Mouse (Mus musculus): ENCODE results near the gene Ibtk. TPM values are rescaled to one million over a fixed set of nuclear protein-coding genes. Genes with fewer than 3 reads are reported as not detected.
"Not testable (repeated sequence)": the region's sequence is repeated elsewhere in the genome, so short reads cannot be mapped to it uniquely, and the experiment has no call there.

Ibtk gene
- 45.5 and 46.1 TPM in 2 replicates for polyA plus RNA-seq (2014; fragmentation: Nextera tagmentation; extraction: Ambion mirVana)

DNA sequence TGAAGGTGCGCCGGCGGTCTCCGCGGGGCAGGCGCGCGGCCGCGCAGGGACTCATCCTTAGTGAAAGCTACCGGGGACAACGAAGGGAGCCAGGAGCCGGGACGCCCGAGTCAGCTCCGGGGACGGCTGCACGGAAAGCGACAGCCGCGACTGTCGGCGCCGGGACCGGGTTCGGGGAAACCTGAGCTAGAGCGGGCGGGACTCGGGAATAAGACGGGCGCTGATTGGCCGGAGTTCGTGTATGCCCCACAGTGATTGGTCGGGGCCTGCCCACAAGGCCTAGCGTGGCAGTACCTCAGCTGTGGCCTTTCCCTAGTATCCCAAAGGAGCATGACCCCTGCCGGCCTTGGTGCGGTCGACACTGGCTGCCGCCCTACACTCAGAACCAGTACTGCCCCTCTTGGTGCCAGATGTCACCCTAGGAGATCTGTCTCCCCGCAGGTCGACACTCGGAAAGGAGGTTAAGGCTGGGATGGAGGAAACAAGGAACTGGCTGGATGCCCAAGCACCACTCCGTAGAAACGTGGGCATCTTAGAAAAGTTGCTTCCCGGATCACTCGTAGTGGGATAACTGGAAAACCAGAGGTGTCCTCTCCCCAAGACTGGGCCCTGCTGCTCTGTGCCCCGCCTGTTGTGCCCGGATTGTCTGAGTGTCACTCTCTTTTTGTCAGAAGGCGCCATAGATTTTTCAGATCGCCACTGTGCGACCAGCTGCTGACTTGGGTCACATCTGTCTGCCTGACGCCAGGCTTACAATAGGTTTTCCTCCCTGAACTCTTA, at the start of gene Ibtk:
Ibtk (minus strand) TSS at position 193 of the 780 bp plus-strand sequence.
- DNase-seq (ENCODE audit: low spot score) (peak; percentile 97), ATAC-seq (ENCODE audit: insufficient read depth, low FRiP score, low TSS enrichment) (peak; percentile 99)
- H3K4me1 ChIP-seq (ENCODE audit: control insufficient read depth, insufficient read depth, low read length) = no peaks in the 10 kb centered on the region; the same call in 1 of the 2 replicates
- peak within 1 kb of the TSS; percentile 98 for H3K27ac ChIP-seq (ENCODE audit: low read depth, low read length)
- H3K9ac ChIP-seq (ENCODE audit: low read length) = peak within 1 kb of the TSS; percentile 99
- H3K4me3 ChIP-seq (ENCODE audit: low read depth, low read length) = peak within 1 kb of the TSS; percentile 75
- WGBS = under 1% methylated on average over 52 of the region's 52 CpGs
- no peaks in the 10 kb centered on the region for H3K27me3 ChIP-seq (ENCODE audit: control insufficient read depth, insufficient read depth, low read length)
- peak within 1 kb of the TSS; percentile 71 for H3K4me2 ChIP-seq (ENCODE audit: low read depth)
- H3K36me3 ChIP-seq (ENCODE audit: control insufficient read depth, insufficient read depth, low read length) = no peaks in the 10 kb centered on the region
- H3K9me3 ChIP-seq (ENCODE audit: control insufficient read depth, low read length) = no peaks in the 10 kb centered on the region

DNA sequence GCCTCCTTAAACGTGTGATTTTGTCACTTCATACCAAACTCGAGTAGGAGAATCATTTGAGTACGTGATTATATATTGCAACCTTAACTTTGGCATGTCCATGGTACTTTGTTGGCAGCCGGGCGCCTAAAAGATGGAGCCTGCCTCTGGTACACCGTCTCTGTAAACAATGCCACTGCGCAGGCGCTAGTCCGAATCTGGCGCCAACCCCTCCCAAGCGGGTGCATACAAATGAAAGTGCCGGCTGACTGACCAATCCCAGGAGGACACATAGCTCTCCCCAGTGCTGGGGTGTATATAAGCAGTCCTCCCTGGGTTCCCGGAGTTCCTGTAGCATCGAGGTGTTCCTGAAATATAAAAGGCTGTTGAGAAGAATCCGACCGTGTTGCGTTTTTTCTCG, 42.4 kb upstream of the Ibtk start:
- ATAC-seq (ENCODE audit: insufficient read depth, low FRiP score, low TSS enrichment); H3K36me3 ChIP-seq (ENCODE audit: control insufficient read depth, insufficient read depth, low read length); H3K9ac ChIP-seq (ENCODE audit: low read length); H3K9me3 ChIP-seq (ENCODE audit: control insufficient read depth, low read length); H3K27me3 ChIP-seq (ENCODE audit: control insufficient read depth, insufficient read depth, low read length); H3K4me1 ChIP-seq (ENCODE audit: control insufficient read depth, insufficient read depth, low read length); H3K4me3 ChIP-seq (ENCODE audit: low read depth, low read length); DNase-seq (ENCODE audit: low spot score); H3K4me2 ChIP-seq (ENCODE audit: low read depth); H3K27ac ChIP-seq (ENCODE audit: low read depth, low read length): not testable (repeated sequence)
- 95% methylated on average over 18 of the region's 18 CpGs for WGBS

DNA sequence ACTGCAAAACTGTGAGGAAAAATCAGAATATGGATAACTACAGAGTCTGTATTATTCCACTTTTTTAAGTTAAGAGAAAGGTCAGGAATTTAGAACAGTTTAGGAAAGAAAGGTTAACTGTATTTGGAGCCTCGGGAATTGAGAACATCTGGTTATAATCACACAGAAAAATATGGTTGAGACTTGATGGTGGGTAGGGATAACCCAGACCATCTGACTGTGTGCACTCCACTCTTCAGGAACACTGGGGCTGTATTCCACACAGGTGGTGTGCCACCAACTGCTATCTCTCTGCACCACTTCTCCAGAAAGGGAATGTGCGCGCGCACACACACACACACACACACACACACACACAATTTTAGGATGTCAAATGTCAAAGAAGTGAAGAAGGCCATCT, 31.1 kb upstream of the Ibtk start:
- Histone ChIP-seq H3K27ac (ENCODE audit: low read depth, low read length) (no peak overlapping the region), H3K4me3 (ENCODE audit: low read depth, low read length) (no peak overlapping the region), H3K27me3 (ENCODE audit: control insufficient read depth, insufficient read depth, low read length) (no peaks in the 10 kb centered on the region), H3K9me3 (ENCODE audit: control insufficient read depth, low read length) (no peaks in the 10 kb centered on the region), H3K4me2 (ENCODE audit: low read depth) (no peak overlapping the region), H3K9ac (ENCODE audit: low read length) (no peak overlapping the region), H3K36me3 (ENCODE audit: control insufficient read depth, insufficient read depth, low read length) (no peaks in the 10 kb centered on the region), H3K4me1 (ENCODE audit: control insufficient read depth, insufficient read depth, low read length) (no peaks in the 10 kb centered on the region)
- ATAC-seq (ENCODE audit: insufficient read depth, low FRiP score, low TSS enrichment) = no peak
- 75% methylated on average over 4 of the region's 4 CpGs for WGBS
- DNase-seq (ENCODE audit: low spot score) = no peak

DNA sequence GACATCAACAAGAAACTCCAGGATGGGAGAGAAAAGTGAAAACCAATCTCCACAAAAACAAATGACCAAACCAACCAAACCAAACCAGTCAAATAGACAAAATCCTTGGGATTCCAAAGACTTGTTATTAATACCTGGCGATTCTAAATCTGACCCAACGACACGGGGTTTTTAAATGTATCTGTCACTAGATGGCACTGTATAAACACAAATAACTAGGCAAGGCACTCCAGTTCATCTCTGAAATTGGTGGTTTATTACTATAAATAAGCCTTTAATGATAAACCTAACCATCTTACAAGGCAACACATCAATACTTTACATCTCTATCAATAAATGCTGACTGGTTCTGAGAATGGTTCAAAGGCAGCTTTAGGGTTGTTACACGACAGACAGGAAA, 30.3 kb upstream of the Ibtk start:
- H3K4me1 ChIP-seq (ENCODE audit: control insufficient read depth, insufficient read depth, low read length) = no peaks in the 10 kb centered on the region
- no peak overlapping the region for H3K4me2 ChIP-seq (ENCODE audit: low read depth)
- H3K36me3 ChIP-seq (ENCODE audit: control insufficient read depth, insufficient read depth, low read length) = no peaks in the 10 kb centered on the region
- H3K9me3 ChIP-seq (ENCODE audit: control insufficient read depth, low read length) = no peaks in the 10 kb centered on the region
- DNase-seq (ENCODE audit: low spot score) (no peak), ATAC-seq (ENCODE audit: insufficient read depth, low FRiP score, low TSS enrichment) (no peak)
- no peaks in the 10 kb centered on the region for H3K27me3 ChIP-seq (ENCODE audit: control insufficient read depth, insufficient read depth, low read length)
- WGBS = 35% methylated on average over 4 of the region's 4 CpGs
- H3K27ac ChIP-seq (ENCODE audit: low read depth, low read length) = no peak overlapping the region
- H3K4me3 ChIP-seq (ENCODE audit: low read depth, low read length) = no peak overlapping the region
- no peak overlapping the region for H3K9ac ChIP-seq (ENCODE audit: low read length)

DNA sequence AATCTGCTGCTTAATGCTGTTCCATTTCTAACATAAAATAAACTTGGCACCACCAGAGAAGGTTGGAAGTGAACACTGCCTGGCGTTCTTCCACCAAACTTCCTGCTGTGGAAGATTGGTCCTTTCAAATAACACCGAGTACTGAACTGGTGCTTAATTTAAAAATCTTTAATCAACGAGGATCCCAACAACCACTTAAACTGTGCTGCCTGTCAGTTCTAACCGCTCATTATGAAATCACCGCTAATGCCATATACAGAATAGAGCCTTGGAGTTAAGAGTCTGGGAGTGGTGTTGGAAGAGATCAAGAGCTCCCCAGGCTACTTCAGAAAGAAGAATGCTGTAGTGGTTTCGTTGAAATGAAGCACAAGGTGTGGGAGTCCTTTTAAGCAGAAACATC, 28.4 kb upstream of the Ibtk start:
- no peak overlapping the region for H3K4me2 ChIP-seq (ENCODE audit: low read depth)
- no peaks in the 10 kb centered on the region for H3K27me3 ChIP-seq (ENCODE audit: control insufficient read depth, insufficient read depth, low read length)
- H3K9ac ChIP-seq (ENCODE audit: low read length) = no peak overlapping the region
- WGBS = 80% methylated on average over 6 of the region's 6 CpGs
- no peak overlapping the region for H3K4me3 ChIP-seq (ENCODE audit: low read depth, low read length)
- DNase-seq (ENCODE audit: low spot score) = no peak
- H3K36me3 ChIP-seq (ENCODE audit: control insufficient read depth, insufficient read depth, low read length) = no peaks in the 10 kb centered on the region
- no peaks in the 10 kb centered on the region for H3K9me3 ChIP-seq (ENCODE audit: control insufficient read depth, low read length)
- H3K27ac ChIP-seq (ENCODE audit: low read depth, low read length) = no peak overlapping the region
- no peaks in the 10 kb centered on the region for H3K4me1 ChIP-seq (ENCODE audit: control insufficient read depth, insufficient read depth, low read length)
- ATAC-seq (ENCODE audit: insufficient read depth, low FRiP score, low TSS enrichment) = no peak

DNA sequence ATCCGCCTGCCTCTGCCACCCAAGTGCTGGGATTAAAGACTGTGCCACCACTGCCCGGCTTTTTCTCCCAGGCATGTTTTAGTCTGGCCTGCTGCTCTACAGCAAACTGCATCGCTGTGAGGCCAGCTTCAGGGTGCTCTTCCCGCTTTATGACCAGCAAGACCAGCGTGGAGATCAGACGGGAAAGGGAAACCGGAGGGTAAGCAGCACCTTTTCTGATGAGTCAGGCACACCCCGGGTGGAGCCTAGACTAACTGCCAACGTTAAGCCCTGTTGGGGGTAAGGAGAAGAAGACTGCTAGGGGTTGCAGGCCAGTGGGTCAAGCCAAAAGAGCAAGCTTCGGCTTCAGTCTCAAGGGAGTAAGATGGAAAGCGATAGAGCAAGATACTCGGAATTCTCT, 23.1 kb upstream of the Ibtk start:
- DNase-seq (ENCODE audit: low spot score) = no peak
- Histone ChIP-seq H3K9ac (ENCODE audit: low read length) (no peak overlapping the region), H3K27me3 (ENCODE audit: control insufficient read depth, insufficient read depth, low read length) (no peaks in the 10 kb centered on the region), H3K9me3 (ENCODE audit: control insufficient read depth, low read length) (no peaks in the 10 kb centered on the region), H3K4me1 (ENCODE audit: control insufficient read depth, insufficient read depth, low read length) (no peaks in the 10 kb centered on the region), H3K4me3 (ENCODE audit: low read depth, low read length) (no peak overlapping the region), H3K4me2 (ENCODE audit: low read depth) (no peak overlapping the region), H3K36me3 (ENCODE audit: control insufficient read depth, insufficient read depth, low read length) (no peaks in the 10 kb centered on the region), H3K27ac (ENCODE audit: low read depth, low read length) (no peak overlapping the region)
- 80% methylated on average over 12 of the region's 12 CpGs for WGBS
- no peak for ATAC-seq (ENCODE audit: insufficient read depth, low FRiP score, low TSS enrichment)

DNA sequence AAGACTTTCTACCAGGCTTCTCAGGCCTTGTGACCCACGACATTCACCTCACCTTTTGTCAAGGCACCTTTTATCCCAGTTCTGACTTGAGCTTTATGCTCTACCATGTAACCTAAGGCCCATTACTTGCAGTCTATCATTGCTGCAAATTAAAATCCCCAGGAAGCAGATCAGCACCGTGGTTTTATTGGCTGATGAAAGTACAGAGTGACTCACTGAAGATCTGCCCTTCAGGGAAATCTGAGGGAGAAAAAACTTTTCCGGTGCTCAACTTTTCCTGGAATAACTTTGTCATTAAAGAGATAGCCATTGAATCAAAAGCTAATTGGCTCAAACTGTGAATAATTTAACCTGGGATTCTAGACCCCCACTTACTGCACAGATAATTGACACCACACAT, 22.3 kb upstream of the Ibtk start:
- no peaks in the 10 kb centered on the region for H3K36me3 ChIP-seq (ENCODE audit: control insufficient read depth, insufficient read depth, low read length)
- ATAC-seq (ENCODE audit: insufficient read depth, low FRiP score, low TSS enrichment) = no peak
- H3K4me3 ChIP-seq (ENCODE audit: low read depth, low read length) = no peak overlapping the region
- H3K27me3 ChIP-seq (ENCODE audit: control insufficient read depth, insufficient read depth, low read length) = no peaks in the 10 kb centered on the region
- H3K27ac ChIP-seq (ENCODE audit: low read depth, low read length) = no peak overlapping the region
- no peak overlapping the region for H3K4me2 ChIP-seq (ENCODE audit: low read depth)
- H3K9ac ChIP-seq (ENCODE audit: low read length) = no peak overlapping the region
- DNase-seq (ENCODE audit: low spot score) = no peak
- no peaks in the 10 kb centered on the region for H3K9me3 ChIP-seq (ENCODE audit: control insufficient read depth, low read length)
- H3K4me1 ChIP-seq (ENCODE audit: control insufficient read depth, insufficient read depth, low read length) = no peaks in the 10 kb centered on the region
- WGBS = 84% methylated on average over 3 of the region's 3 CpGs

DNA sequence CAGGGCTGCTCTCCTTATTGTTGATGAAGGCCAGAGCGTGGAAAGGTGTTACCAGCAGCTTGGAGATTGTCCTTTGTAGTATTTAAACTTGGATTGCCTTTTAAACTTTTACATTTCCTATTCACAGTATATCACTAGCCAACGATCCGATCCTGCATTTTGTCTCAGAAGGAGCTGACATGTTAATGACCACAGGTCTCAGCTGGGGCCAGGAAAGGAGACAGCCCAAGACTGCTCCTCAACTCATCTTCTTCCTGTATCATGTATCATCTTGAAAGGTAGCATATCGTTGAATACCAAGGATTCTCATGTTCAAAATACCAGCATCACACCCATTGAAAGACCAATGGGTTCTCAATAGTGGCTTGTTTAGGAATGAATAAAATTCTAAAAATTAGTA, 21.2 kb upstream of the Ibtk start:
- Histone ChIP-seq H3K36me3 (ENCODE audit: control insufficient read depth, insufficient read depth, low read length) (no peaks in the 10 kb centered on the region), H3K9ac (ENCODE audit: low read length) (no peak overlapping the region), H3K4me1 (ENCODE audit: control insufficient read depth, insufficient read depth, low read length) (no peaks in the 10 kb centered on the region), H3K9me3 (ENCODE audit: control insufficient read depth, low read length) (no peaks in the 10 kb centered on the region), H3K27me3 (ENCODE audit: control insufficient read depth, insufficient read depth, low read length) (no peaks in the 10 kb centered on the region), H3K27ac (ENCODE audit: low read depth, low read length) (no peak overlapping the region), H3K4me2 (ENCODE audit: low read depth) (no peak overlapping the region), H3K4me3 (ENCODE audit: low read depth, low read length) (no peak overlapping the region)
- ATAC-seq (ENCODE audit: insufficient read depth, low FRiP score, low TSS enrichment) (no peak), DNase-seq (ENCODE audit: low spot score) (no peak)
- WGBS = 85% methylated on average over 4 of the region's 4 CpGs

DNA sequence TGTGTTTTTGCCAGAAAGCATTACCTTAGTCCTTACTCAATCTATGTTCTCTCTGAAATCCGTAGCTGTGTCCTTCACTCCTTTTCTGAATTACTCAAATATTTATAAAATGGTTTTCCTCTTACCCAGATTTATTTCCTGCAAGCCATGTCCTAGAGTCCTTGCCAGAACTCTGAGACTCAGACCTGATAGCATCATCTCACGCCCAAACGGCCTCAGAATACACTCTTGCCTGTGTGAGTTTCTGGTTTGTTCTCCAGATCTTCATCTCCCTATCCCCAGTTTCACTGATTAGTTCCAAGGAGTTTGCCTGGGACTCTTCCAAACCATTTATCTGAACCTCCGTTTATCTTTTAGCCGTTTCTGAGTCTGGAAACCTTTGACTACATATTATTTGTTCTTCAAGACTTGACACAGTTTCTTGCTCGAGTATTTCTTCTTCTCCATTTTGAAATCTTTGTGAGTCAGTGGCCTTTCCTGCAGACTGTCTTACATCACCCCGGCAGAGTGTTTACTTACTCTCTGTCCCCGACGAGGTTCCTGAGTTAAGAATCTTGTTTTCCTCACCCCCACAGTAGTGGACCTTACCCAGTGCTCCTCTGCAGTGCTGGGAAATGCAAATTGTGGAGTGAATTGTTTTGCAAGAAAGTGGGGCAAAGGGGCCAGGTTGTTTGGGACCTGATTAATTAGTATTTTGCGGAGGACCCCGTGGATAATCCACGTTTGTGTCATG, 20.1 kb upstream of the Ibtk start:
- ATAC-seq (ENCODE audit: insufficient read depth, low FRiP score, low TSS enrichment) (no peak), DNase-seq (ENCODE audit: low spot score) (no peak)
- Histone ChIP-seq H3K27me3 (ENCODE audit: control insufficient read depth, insufficient read depth, low read length) (no peaks in the 10 kb centered on the region), H3K9me3 (ENCODE audit: control insufficient read depth, low read length) (no peaks in the 10 kb centered on the region), H3K9ac (ENCODE audit: low read length) (no peak overlapping the region), H3K36me3 (ENCODE audit: control insufficient read depth, insufficient read depth, low read length) (no peaks in the 10 kb centered on the region), H3K4me1 (ENCODE audit: control insufficient read depth, insufficient read depth, low read length) (no peaks in the 10 kb centered on the region), H3K27ac (ENCODE audit: low read depth, low read length) (no peak overlapping the region), H3K4me2 (ENCODE audit: low read depth) (no peak overlapping the region), H3K4me3 (ENCODE audit: low read depth, low read length) (no peak overlapping the region)
- 81% methylated on average over 12 of the region's 12 CpGs for WGBS
